In the genomic region with DNA sequence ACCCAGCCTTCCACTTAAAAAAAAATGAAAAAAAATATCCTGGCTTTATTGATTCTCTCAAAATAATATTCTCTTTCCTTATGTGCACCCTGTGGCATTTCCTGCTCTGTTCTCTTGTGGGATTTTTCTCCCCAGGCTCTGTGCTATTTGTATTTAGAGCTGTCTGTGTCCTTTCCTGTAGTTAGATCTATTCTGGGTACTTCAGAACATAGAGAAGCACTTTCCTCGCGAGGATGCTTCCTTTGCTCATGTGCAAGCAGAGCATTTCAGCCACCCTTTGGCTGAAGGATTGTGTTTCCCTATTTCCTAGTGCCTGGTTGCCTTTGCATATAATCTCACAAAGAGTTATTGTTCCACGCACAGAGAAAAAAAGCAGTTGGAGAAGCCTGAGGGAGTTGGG, we compare ENCODE assay signal across 25 mouse cellular contexts. TPM values are rescaled to one million over a fixed set of nuclear protein-coding genes. Genes with fewer than 3 reads are reported as not detected.
"Had no signal": no experiment of that assay in that cellular context is flagged by ENCODE, and none has a peak within 500 bp of the region (broad histone marks: within the 10 kb centered on the region; RNA-seq: fewer than 3 reads in every experiment).

No protein-coding gene starts in this region.

- ATAC-seq: hindbrain, embryonic 16.5 days; inflammation-experienced regulatory T-cells, adult 6 months; intestine, embryonic 15.5 days; intestine, postnatal 0 days had no signal

- H3K27ac ChIP-seq: heart, embryonic 10.5 days; hindbrain, embryonic 10.5 days; hindbrain, embryonic 12.5 days; hindbrain, embryonic 14.5 days; intestine, embryonic 15.5 days; left cerebral cortex, adult 2 months; limb, embryonic 10.5 days; limb, embryonic 12.5 days; liver, embryonic 13.5 days; liver, embryonic 15.5 days had no signal

- H3K4me3 ChIP-seq: heart, embryonic 10.5 days; heart, embryonic 12.5 days; hindbrain, embryonic 10.5 days; hindbrain, embryonic 12.5 days; intestine, embryonic 15.5 days; left cerebral cortex, adult 2 months; limb, embryonic 10.5 days; limb, embryonic 12.5 days; liver, embryonic 13.5 days; liver, embryonic 15.5 days had no signal

- DNase-seq: gastrocnemius, postnatal 14 days; heart, adult 18-20 months; heart, postnatal 10 days; heart, postnatal 4 days; kidney, adult 18-20 months; kidney, adult 8-10 months; kidney, postnatal 10 days; kidney, postnatal 25 days; kidney, postnatal 4 days; liver; liver, embryonic 13.5 days had no signal

RNA-seq across cellular contexts. Expression of gene Tmem117, which starts 58.6 kb away (rescaled TPM):
- total RNA-seq: granulocyte monocyte progenitor cell, adult 5-6 weeks had no signal
